Mouse (Mus musculus) spleen, adult 2 months (tissue): ENCODE measurements around the gene Kcnj2.

Source experiments
- CTCF ChIP-seq: fragments of 200-500 bp; IDR thresholded peaks from 2 replicates; pipeline ENCODE4 v1.5.1; 2011; ENCODE audit warnings: mild to moderate bottlenecking, inconsistent platforms; ENCODE audit not compliant: insufficient read depth, insufficient read length, insufficient replicate concordance; ENCODE audit errors: extremely low read depth
- POLR2A ChIP-seq: fragments of 200-500 bp; IDR thresholded peaks from 2 replicates; pipeline ENCODE4 v1.6.1; 2011; ENCODE audit warnings: low read depth, low read length, inconsistent platforms

- TF ChIP-seq POLR2A (no peak), CTCF (no peak)
Observed at GRCm38 (mm10) chr11:111054854-111055822, 10.8 kb upstream of the Kcnj2 start.
